Mouse (Mus musculus) embryonic fibroblast, embryonic 13.5 days (primary cell): ENCODE data around the gene Zyg11a.

ENCODE experiments used
- CTCF ChIP-seq: IDR thresholded peaks from 2 replicates; pipeline ENCODE4 v1.5.1; 2011; ENCODE audit warnings: mild to moderate bottlenecking, control low read depth, low read length, moderate library complexity, borderline replicate concordance; ENCODE audit not compliant: insufficient read depth
- POLR2A ChIP-seq: IDR thresholded peaks from 2 replicates; pipeline ENCODE4 v1.6.1; 2011; ENCODE audit warnings: low read depth, mild to moderate bottlenecking, control low read depth, low read length, moderate library complexity

GRCm38 (mm10) chr4:108217332-108218179 is at the start of gene Zyg11a:
- TF ChIP-seq CTCF (no peak), POLR2A (no peak)
